Comparison of ENCODE assay signal across 8 mouse cellular contexts in the genomic region with DNA sequence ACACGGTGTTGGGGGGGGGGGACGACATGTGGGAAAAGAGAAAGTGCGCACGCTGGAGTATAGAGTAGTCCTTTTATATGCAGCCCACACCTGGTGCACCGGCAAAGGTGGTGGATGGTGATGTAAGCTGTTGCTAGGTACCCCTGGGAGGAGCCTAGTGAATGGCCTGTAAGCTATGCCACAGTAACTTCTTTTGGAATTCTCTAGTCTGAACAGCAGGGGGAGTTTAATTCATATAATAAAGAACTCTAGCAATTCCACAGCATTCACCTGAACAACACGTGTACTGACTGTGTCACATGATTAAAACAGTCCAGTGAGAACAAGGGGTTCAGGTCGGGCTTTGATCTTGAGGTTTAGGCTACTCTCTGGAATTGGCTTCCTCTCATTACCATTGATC. TPM values are rescaled to one million over a fixed set of nuclear protein-coding genes. Genes with fewer than 3 reads are reported as not detected.
DNase-seq lines count a peak whose midpoint lies in the region.

No protein-coding gene starts in this region.

- intact Hi-C loops in left cerebral cortex, postnatal 4 days (cut with DNase I) = no loop called here

- peak; percentile 7 for DNase-seq in ovary, postnatal 14 days (ENCODE audit: low spot score)
- no peak for DNase-seq in ovary, postnatal 10 days (ENCODE audit: low spot score)
- peak; percentile 44 for DNase-seq in embryo, embryonic 10.5 days (ENCODE audit: low spot score)
- peak; percentile 55 to 69 for DNase-seq in kidney, postnatal 36 days
- DNase-seq in retina, embryonic 14.5 days (ENCODE audit: low spot score) = peak; percentile 46
- DNase-seq in left cerebral cortex, postnatal 4 days = no peak
- DNase-seq in gastrocnemius, adult 8-10 months (ENCODE audit: low spot score in 2 of 2) = no peak
- no peak for DNase-seq in heart, adult 8-10 months (ENCODE audit: low spot score)

RNA-seq across cellular contexts. Expression of gene Zfp280d, which starts 14.3 kb away (rescaled TPM):
- total RNA-seq in left cerebral cortex, postnatal 4 days (2021) = 10 to 100 TPM; 66.4 to 73.5 TPM
- total RNA-seq in gastrocnemius, adult 8-10 months (2022) = 10 to 100 TPM; 16.5 to 21.0 (median 18.7) TPM
- total RNA-seq in heart, adult 8-10 months (2022) = 10 to 100 TPM; 13.9 to 23.0 (median 20.5) TPM

Comparison
In these comparisons a context has a peak if more than half of its experiments do, and no peak if none do; other contexts are left out.
1. DNase-seq: peak in ovary, postnatal 14 days (single experiment), embryo, embryonic 10.5 days (single experiment), kidney, postnatal 36 days (2 of 2) and retina, embryonic 14.5 days (single experiment); none in ovary, postnatal 10 days (single experiment), left cerebral cortex, postnatal 4 days (single experiment), gastrocnemius, adult 8-10 months (0 of 2) and heart, adult 8-10 months (single experiment).